Comparison of ENCODE assay signal across 9 mouse cellular contexts in genomic region chr9:65200606-65201005, GRCm38 (mm10). TPM values are rescaled to one million over a fixed set of nuclear protein-coding genes. Genes with fewer than 3 reads are reported as not detected.
DNase-seq lines count a peak whose midpoint lies in the region; ATAC-seq lines count a peak whose summit lies in the region.
"Had no signal": no experiment of that assay in that cellular context is flagged by ENCODE, and none has a peak within 500 bp of the region (broad histone marks: within the 10 kb centered on the region; RNA-seq: fewer than 3 reads in every experiment).

No protein-coding gene starts in this region.

- H3K36me3 ChIP-seq in hindbrain, embryonic 14.5 days (replicated peaks; ENCODE audit: control insufficient read depth, insufficient read depth) = no peaks in the 10 kb centered on the region

- WGBS in hindbrain, embryonic 14.5 days = 80% methylated on average over 1 of the region's 1 CpGs

- no peak overlapping the region for H3K9ac ChIP-seq in hindbrain, embryonic 14.5 days

- DNase-seq in adrenal gland, adult 2 months = peak; percentile 85
- no peak for DNase-seq in adrenal gland, adult 18-20 months (ENCODE audit: low spot score in 2 of 2)
- peak; percentile 40 for DNase-seq in right cerebral cortex, adult 18-20 months
- no peak for DNase-seq in right cerebral cortex, postnatal 14 days
- DNase-seq in hindbrain, embryonic 14.5 days (ENCODE audit: low spot score) = no peak
- peak; percentile 83 for DNase-seq in skeletal muscle tissue, adult 2 months (ENCODE audit: low read depth, low spot score)
- no peak for DNase-seq in yolk sac, embryonic 10.5 days (ENCODE audit: low spot score)
- DNase-seq in kidney, postnatal 14 days = no peak

- H3K4me3 ChIP-seq in hindbrain, embryonic 14.5 days (replicated peaks; ENCODE audit: low read length) = no peak overlapping the region
- H3K4me3 ChIP-seq: erythroblast, embryonic 14.5 days had no signal

- H3K27me3 ChIP-seq in hindbrain, embryonic 14.5 days (ENCODE audit: control insufficient read depth, insufficient read depth, low read length) = no peaks in the 10 kb centered on the region

- peak overlapping the region; percentile 95; the same call in 1 of the 2 replicates for H3K27ac ChIP-seq in hindbrain, embryonic 14.5 days

- peaks cover 10% of the 10 kb centered on the region; the same call in 1 of the 2 replicates for H3K4me1 ChIP-seq in hindbrain, embryonic 14.5 days (replicated peaks; ENCODE audit: control insufficient read depth, insufficient read depth, low read length)

- no peaks in the 10 kb centered on the region for H3K9me3 ChIP-seq in hindbrain, embryonic 14.5 days (ENCODE audit: control insufficient read depth, low read length)

- H3K4me2 ChIP-seq in hindbrain, embryonic 14.5 days (replicated peaks) = no peak overlapping the region

- no peak for ATAC-seq in hindbrain, embryonic 14.5 days (ENCODE audit: low FRiP score)

RNA-seq across cellular contexts. Expression of gene Parp16, which starts 5.5 kb away (rescaled TPM):
- 10 to 100 TPM; 13.5 to 22.3 TPM for total RNA-seq in adrenal gland, adult 2 months (2021)
- polyA plus RNA-seq in adrenal gland, adult 2 months (2012; rRNA removed) = 41.9 and 49.8 TPM in 2 replicates
- 10 to 100 TPM; 12.0 to 15.3 TPM for total RNA-seq in adrenal gland, adult 18-20 months (2021)
- 6.3 and 7.9 TPM in 2 replicates for polyA plus RNA-seq in hindbrain, embryonic 14.5 days (2014; fragmentation: Nextera tagmentation; extraction: Ambion mirVana)

RNA-seq across cellular contexts. Expression of gene Igdcc3, which starts 59.6 kb away (rescaled TPM):
- 1 to 10 TPM; 1.1 to 1.4 TPM for total RNA-seq in adrenal gland, adult 2 months (2021)
- polyA plus RNA-seq in adrenal gland, adult 2 months (2012; rRNA removed) = 2.6 and 4.8 TPM in 2 replicates
- 1 to 10 TPM; 1.4 to 1.8 TPM for total RNA-seq in adrenal gland, adult 18-20 months (2021)
- 10.5 and 10.6 TPM in 2 replicates for polyA plus RNA-seq in hindbrain, embryonic 14.5 days (2014; fragmentation: Nextera tagmentation; extraction: Ambion mirVana)
- polyA plus RNA-seq: erythroblast, embryonic 14.5 days had no signal

Comparison
In these comparisons a context has a peak if more than half of its experiments do, and no peak if none do; other contexts are left out.
1. DNase-seq: peak in adrenal gland, adult 2 months (single experiment), right cerebral cortex, adult 18-20 months (single experiment) and skeletal muscle tissue, adult 2 months (single experiment); none in adrenal gland, adult 18-20 months (0 of 2), right cerebral cortex, postnatal 14 days (single experiment), hindbrain, embryonic 14.5 days (single experiment), yolk sac, embryonic 10.5 days (single experiment) and kidney, postnatal 14 days (single experiment).